Mouse (Mus musculus) lung, embryonic 15.5 days (tissue): Measurements from ENCODE around the gene Zbtb20. TPM values are rescaled to one million over a fixed set of nuclear protein-coding genes. Genes with fewer than 3 reads are reported as not detected.

Experiments
- ATAC-seq: fragments of 200-750 bp; cut with Nextera tagmentation; 2 replicates; pipeline ENCODE4 v1.8.0; 2017; ENCODE audit warnings: moderate number of reproducible peaks, borderline replicate concordance; ENCODE audit not compliant: low FRiP score, low TSS enrichment; ENCODE audit errors: extremely low read depth
- H3K27ac ChIP-seq: fragments of 300-500 bp; sonication (generic); 2 replicates; pipeline ENCODE4 v1.5.1; 2015; ENCODE audit warnings: moderate library complexity, mild to moderate bottlenecking, inconsistent platforms
- H3K27me3 ChIP-seq: fragments of 300-500 bp; sonication (generic); 2 replicates; pipeline ENCODE4 v1.6.1; 2015; ENCODE audit warnings: inconsistent platforms
- H3K36me3 ChIP-seq: fragments of 300-500 bp; sonication (generic); 2 replicates; pipeline ENCODE4 v1.6.1; 2015; ENCODE audit warnings: inconsistent platforms
- H3K4me1 ChIP-seq: fragments of 300-500 bp; sonication (generic); 2 replicates; pipeline ENCODE4 v1.6.1; 2015; ENCODE audit warnings: inconsistent platforms
- H3K4me2 ChIP-seq: fragments of 300-500 bp; sonication (generic); 2 replicates; pipeline ENCODE4 v1.6.1; 2015; ENCODE audit warnings: inconsistent platforms, mild to moderate bottlenecking, moderate library complexity
- H3K4me3 ChIP-seq: fragments of 300-500 bp; sonication (generic); 2 replicates; pipeline ENCODE4 v1.5.1; 2015; ENCODE audit warnings: mild to moderate bottlenecking, inconsistent platforms
- H3K9ac ChIP-seq: fragments of 300-500 bp; sonication (generic); 2 replicates; pipeline ENCODE4 v1.6.1; 2015; ENCODE audit warnings: inconsistent platforms
- H3K9me3 ChIP-seq: fragments of 300-500 bp; sonication (generic); 2 replicates; pipeline ENCODE4 v1.6.1; 2016; ENCODE audit warnings: inconsistent platforms
- WGBS: fragments of 180-500 bp; shearing (Covaris S2); methylation state at CpG from one replicate; pipeline ENCODE4 v1.1.7; 2015; 5-methylcytosine and 5-hydroxymethylcytosine counted together
- polyA plus RNA-seq: library from polyadenylated mRNA; unstranded; fragments of >200 nt; fragmentation: Nextera tagmentation; extraction: Ambion mirVana; gene quantifications from 2 replicates; pipeline ENCODE4 v1.2.1, GENCODE M21; 2015

Zbtb20 gene
- 17.9 and 22.1 TPM in 2 replicates for polyA plus RNA-seq

DNA sequence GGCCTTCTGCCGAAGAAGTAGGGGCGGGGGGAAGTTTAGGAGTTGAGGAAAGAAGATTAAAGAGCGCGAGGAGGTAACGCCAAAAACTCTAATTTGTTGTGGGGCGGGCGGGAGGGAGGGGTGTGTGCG lies at the start of gene Zbtb20:
Gene Zbtb20 (plus strand): TSS at position 30 of the 129 bp plus-strand sequence.
- Histone ChIP-seq H3K4me2 (peak within 1 kb of the TSS; percentile 69), H3K9ac (peak within 1 kb of the TSS; percentile 65), H3K27ac (peak within 1 kb of the TSS; percentile 99), H3K4me3 (peak within 1 kb of the TSS; percentile 72), H3K36me3 (no peaks in the 10 kb centered on the region), H3K9me3 (no peaks in the 10 kb centered on the region), H3K27me3 (no peaks in the 10 kb centered on the region), H3K4me1 (no peaks in the 10 kb centered on the region)
- 0% methylated on average over 8 of the region's 8 CpGs for WGBS
- ATAC-seq = no peak

DNA sequence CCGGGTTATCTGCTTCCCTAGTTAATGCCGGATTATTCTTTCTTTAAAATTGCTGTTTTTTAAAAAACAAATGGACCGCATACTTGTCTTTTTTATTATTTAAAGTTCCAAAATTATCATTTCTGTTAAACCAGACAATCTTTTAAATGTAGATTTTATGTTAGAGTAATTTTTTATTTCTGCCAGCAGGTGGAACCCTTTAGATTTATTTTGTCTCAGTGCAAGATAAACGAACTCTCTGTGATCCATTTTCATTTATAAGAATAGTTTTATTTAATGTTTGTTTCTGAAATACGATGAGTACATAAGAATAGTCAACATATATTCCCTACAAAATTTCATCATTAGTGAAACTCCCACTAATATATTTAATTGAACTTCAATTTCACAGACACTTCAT lies 39.7 kb upstream of the Zbtb20 start:
- no peaks in the 10 kb centered on the region for H3K4me1 ChIP-seq
- no peak for ATAC-seq
- H3K4me3 ChIP-seq = no peak overlapping the region
- WGBS = 57% methylated on average over 5 of the region's 5 CpGs
- no peaks in the 10 kb centered on the region for H3K27me3 ChIP-seq
- H3K27ac ChIP-seq = no peak overlapping the region
- no peak overlapping the region for H3K4me2 ChIP-seq
- H3K36me3 ChIP-seq = no peaks in the 10 kb centered on the region
- no peak overlapping the region for H3K9ac ChIP-seq
- no peaks in the 10 kb centered on the region for H3K9me3 ChIP-seq

DNA sequence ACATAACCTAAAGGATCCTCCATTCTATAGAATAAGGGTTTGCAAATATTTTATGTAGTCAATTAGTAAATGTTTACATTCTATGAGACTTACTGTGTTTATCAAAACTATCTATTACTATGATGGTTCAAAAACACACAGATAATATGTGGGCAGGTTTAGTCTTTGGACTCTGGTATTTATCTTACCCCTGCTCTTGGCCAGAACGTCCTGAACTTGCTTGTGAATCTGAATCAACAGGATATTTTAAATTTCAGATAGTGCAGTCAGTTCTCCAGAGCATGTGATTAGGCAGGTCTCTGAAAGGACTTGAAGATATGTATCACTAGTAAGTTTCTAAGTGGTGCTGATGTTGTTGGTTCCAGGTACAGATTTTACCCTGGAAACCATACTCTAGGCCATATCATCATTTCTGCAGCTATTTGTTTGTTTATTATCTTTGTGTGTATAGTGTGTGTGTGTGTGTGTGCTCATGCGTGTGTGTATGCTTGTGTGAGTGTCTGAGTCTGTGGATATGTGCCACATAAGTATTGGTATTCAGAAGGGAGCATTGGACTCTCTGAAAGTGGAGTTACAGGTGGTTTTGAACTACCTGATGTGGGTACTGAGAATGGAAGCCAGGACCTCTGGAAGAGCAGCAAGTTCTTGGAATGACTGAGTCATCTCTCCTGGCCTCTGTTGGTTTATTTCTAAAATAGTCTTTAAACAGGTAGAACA lies 39.1 kb upstream of the Zbtb20 start:
- H3K36me3 ChIP-seq = no peaks in the 10 kb centered on the region
- H3K27me3 ChIP-seq = no peaks in the 10 kb centered on the region
- H3K4me1 ChIP-seq = no peaks in the 10 kb centered on the region
- 52% methylated on average over 2 of the region's 2 CpGs for WGBS
- H3K27ac ChIP-seq = no peak overlapping the region
- H3K4me3 ChIP-seq = no peak overlapping the region
- no peak overlapping the region for H3K9ac ChIP-seq
- ATAC-seq = no peak
- H3K4me2 ChIP-seq = no peak overlapping the region
- no peaks in the 10 kb centered on the region for H3K9me3 ChIP-seq

DNA sequence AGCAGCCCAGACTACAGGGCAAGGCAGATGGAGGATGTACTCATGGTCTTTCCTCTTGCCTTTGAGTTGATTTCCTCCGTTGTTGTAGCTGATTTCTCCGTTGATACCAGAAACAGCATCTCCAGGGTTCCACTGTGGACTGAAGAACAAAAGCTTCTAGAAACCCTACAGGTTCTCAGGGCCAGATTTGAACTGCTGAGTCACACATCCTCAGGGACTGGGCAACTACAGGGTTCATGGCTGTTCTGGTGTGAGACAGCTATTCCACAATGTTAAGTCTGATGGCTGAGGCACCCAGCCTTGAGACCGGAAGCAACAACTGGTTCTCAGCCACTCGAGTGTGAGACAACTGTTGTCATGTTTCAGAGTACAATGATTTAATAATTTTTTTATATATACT lies 37.5 kb upstream of the Zbtb20 start:
- Histone ChIP-seq H3K4me1 (no peaks in the 10 kb centered on the region), H3K4me2 (no peak overlapping the region), H3K4me3 (no peak overlapping the region), H3K9ac (no peak overlapping the region), H3K9me3 (no peaks in the 10 kb centered on the region), H3K27ac (no peak overlapping the region), H3K36me3 (no peaks in the 10 kb centered on the region), H3K27me3 (no peaks in the 10 kb centered on the region)
- no peak for ATAC-seq
- 82% methylated on average over 4 of the region's 4 CpGs for WGBS

DNA sequence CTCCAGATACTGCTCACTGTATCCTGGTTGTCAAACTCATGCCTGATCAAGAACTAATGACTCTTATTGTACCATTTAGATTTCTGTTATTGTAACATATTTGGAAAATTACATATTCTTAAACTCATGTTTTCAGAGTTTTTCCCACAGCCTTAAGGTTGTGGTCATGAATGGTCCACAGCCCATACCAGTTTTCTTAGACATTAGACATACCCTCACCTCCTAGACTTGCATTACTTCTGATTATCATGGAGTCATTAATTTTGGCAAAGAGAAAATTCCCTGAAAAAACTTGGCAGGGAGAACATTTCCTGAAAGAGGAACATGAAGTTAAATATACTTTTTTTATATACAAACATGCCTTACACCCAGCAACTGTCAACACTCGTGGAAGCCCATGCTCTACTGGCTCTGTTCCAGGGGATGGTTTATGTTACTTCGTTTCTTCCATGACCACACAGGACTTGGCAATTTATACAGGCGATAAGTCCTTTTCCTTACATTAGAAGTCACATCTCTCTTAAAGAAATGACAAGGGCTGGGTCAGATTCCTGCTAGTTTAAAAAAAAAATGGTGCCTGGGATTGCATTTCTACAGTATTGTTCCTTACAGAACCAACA lies 18.0 kb upstream of the Zbtb20 start:
- Histone ChIP-seq H3K4me1 (no peaks in the 10 kb centered on the region), H3K9me3 (no peaks in the 10 kb centered on the region), H3K36me3 (no peaks in the 10 kb centered on the region), H3K9ac (no peak overlapping the region), H3K27ac (peak overlapping the region; percentile 0; the same call in 1 of the 2 replicates), H3K4me2 (no peak overlapping the region), H3K27me3 (no peaks in the 10 kb centered on the region), H3K4me3 (no peak overlapping the region)
- ATAC-seq = peak; percentile 87; the same call in 1 of the 2 replicates
- 26% methylated on average over 3 of the region's 3 CpGs for WGBS

DNA sequence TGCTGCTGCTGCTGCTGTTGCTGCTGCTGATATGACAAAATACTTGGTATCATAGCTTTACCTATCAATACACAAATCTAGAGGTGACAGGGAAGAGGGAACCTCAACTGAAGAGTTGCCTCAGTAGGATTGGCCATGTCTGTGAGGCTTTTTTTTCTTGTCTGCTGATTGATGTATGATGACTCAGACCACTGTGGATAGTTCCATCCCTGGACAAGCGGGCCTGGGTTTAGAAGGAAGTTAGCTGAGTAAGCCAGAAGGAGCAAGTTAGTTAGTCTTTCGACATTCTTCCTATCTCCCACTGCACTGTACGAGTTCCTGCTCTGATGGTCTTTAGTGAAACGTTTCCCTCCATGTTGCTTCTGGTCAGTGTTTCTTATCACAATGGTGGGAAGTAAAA lies 16.4 kb upstream of the Zbtb20 start:
- H3K4me1 ChIP-seq = no peaks in the 10 kb centered on the region
- no peak overlapping the region for H3K4me2 ChIP-seq
- H3K27me3 ChIP-seq = no peaks in the 10 kb centered on the region
- ATAC-seq = no peak
- no peaks in the 10 kb centered on the region for H3K9me3 ChIP-seq
- no peak overlapping the region for H3K9ac ChIP-seq
- H3K4me3 ChIP-seq = no peak overlapping the region
- no peak overlapping the region for H3K27ac ChIP-seq
- 86% methylated on average over 4 of the region's 4 CpGs for WGBS
- H3K36me3 ChIP-seq = no peaks in the 10 kb centered on the region

DNA sequence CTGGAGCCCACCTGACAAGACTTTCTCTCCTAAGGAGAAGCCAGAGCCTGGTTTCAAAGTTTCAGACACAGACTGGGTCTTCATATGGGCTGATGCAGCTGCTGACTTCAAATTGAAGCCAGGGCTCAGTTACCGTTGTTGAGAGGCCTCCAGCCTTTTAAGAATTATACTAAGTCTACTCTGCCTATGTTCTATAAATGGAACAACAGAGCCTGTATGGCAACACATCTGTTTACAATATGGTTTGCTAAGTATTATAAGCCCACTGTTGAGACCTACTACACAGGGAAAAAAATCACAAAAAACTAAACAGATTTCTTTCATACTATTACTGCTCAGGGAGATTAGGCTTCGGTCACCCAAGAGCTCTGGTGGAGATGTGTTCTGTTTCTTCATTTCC lies 12.4 kb upstream of the Zbtb20 start:
- no peaks in the 10 kb centered on the region for H3K27me3 ChIP-seq
- WGBS = 75% methylated on average over 2 of the region's 2 CpGs
- H3K9me3 ChIP-seq = no peaks in the 10 kb centered on the region
- H3K27ac ChIP-seq = no peak overlapping the region
- no peak for ATAC-seq
- H3K4me3 ChIP-seq = no peak overlapping the region
- H3K9ac ChIP-seq = no peak overlapping the region
- H3K36me3 ChIP-seq = no peaks in the 10 kb centered on the region
- no peak overlapping the region for H3K4me2 ChIP-seq
- no peaks in the 10 kb centered on the region for H3K4me1 ChIP-seq

DNA sequence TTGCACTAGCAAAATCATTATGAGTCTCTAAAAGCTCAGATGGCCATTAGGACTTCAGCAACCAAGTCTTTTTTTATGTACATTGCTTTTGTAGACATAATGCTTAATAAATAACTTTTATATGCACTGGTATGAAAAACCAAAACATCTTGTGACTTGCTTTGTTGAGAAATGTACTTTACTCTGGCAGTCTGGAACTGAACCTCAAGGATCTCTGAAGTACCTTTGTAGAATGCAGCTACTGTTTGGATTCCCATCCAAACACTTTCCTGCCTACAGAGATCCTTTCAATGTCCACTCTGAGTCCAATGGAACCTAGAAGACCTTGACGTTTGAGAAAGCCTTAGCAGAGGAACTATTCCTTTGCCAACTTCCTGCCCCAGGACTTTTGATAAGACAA lies 9.6 kb upstream of the Zbtb20 start:
- WGBS = 44% methylated on average over 1 of the region's 1 CpGs
- Histone ChIP-seq H3K4me3 (no peak overlapping the region), H3K36me3 (no peaks in the 10 kb centered on the region), H3K27ac (no peak overlapping the region), H3K27me3 (no peaks in the 10 kb centered on the region), H3K4me2 (no peak overlapping the region), H3K9ac (no peak overlapping the region), H3K9me3 (no peaks in the 10 kb centered on the region), H3K4me1 (no peaks in the 10 kb centered on the region)
- no peak for ATAC-seq

DNA sequence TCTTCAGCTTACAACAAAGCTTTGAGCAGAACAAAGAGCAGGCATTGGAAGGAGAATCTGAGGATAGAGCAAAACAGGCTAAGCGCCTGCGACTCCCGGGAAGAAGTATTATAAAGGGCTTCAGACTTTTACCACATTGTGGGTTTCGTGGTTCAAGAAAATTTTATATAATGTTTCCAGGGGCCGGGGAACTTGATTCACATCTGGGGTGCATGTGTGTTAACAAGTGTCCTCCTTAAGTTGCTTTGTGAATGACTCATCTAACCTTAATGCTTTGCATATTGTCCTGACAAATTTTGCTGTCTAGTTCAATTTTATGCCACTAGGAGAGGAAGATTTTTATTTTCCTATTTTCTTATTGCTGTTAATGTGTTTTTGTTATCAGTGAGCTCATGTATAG lies 3.6 kb upstream of the Zbtb20 start:
- 88% methylated on average over 5 of the region's 5 CpGs for WGBS
- no peak for ATAC-seq
- no peaks in the 10 kb centered on the region for H3K4me1 ChIP-seq
- H3K27ac ChIP-seq = no peak overlapping the region
- no peaks in the 10 kb centered on the region for H3K9me3 ChIP-seq
- no peaks in the 10 kb centered on the region for H3K27me3 ChIP-seq
- no peaks in the 10 kb centered on the region for H3K36me3 ChIP-seq
- H3K4me2 ChIP-seq = no peak overlapping the region
- no peak overlapping the region for H3K4me3 ChIP-seq
- no peak overlapping the region for H3K9ac ChIP-seq

DNA sequence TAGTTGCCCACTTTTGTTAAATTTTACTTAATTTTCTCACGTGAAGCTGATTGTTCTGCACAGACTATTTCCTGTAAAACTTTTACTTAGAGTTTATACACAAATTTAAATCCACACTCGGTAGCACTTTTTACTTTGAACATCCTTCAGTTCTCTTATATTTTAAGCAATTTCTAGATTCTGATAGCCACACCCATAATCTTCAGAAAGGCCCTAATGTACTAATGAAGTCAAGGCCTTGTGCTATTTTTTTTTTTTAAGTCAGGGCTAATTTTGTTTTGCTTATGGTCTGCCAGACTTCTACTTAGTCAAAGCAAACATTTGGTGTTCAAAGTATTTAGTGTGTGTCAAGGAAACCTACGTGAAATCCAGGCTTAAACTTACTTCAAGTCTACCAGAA lies 1.7 kb upstream of the Zbtb20 start:
- H3K27ac ChIP-seq = peak overlapping the region; percentile 71
- no peak for ATAC-seq
- H3K4me3 ChIP-seq = no peak overlapping the region
- H3K4me1 ChIP-seq = no peaks in the 10 kb centered on the region
- WGBS = 44% methylated on average over 3 of the region's 3 CpGs
- H3K36me3 ChIP-seq = no peaks in the 10 kb centered on the region
- no peak overlapping the region for H3K4me2 ChIP-seq
- H3K27me3 ChIP-seq = no peaks in the 10 kb centered on the region
- no peaks in the 10 kb centered on the region for H3K9me3 ChIP-seq
- H3K9ac ChIP-seq = no peak overlapping the region

DNA sequence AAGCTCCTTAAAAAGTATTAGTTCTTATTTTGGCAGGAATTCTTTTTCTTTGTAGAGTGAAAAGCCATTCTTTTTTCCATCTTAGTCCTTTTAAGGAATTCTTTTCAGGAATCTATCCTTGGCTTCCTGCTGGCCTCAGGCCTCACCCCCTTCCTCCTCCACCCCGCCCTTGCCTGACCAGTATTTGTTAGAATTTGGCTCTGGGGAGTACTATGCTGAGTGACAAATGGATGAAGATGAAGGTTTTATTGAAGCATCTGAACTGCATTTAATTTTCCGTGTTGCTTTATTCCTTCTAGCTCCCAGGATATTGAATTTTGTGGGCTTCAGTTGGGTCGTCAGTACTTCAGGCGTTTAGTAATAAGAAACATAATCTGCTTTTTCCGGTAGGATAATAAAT lies 1.2 kb upstream of the Zbtb20 start:
- Histone ChIP-seq H3K4me3 (peak overlapping the region; percentile 54), H3K27ac (peak overlapping the region; percentile 94), H3K4me2 (peak overlapping the region; percentile 56), H3K9me3 (no peaks in the 10 kb centered on the region), H3K27me3 (no peaks in the 10 kb centered on the region), H3K4me1 (no peaks in the 10 kb centered on the region), H3K9ac (peak overlapping the region; percentile 47), H3K36me3 (no peaks in the 10 kb centered on the region)
- no peak for ATAC-seq
- WGBS = under 1% methylated on average over 5 of the region's 5 CpGs

DNA sequence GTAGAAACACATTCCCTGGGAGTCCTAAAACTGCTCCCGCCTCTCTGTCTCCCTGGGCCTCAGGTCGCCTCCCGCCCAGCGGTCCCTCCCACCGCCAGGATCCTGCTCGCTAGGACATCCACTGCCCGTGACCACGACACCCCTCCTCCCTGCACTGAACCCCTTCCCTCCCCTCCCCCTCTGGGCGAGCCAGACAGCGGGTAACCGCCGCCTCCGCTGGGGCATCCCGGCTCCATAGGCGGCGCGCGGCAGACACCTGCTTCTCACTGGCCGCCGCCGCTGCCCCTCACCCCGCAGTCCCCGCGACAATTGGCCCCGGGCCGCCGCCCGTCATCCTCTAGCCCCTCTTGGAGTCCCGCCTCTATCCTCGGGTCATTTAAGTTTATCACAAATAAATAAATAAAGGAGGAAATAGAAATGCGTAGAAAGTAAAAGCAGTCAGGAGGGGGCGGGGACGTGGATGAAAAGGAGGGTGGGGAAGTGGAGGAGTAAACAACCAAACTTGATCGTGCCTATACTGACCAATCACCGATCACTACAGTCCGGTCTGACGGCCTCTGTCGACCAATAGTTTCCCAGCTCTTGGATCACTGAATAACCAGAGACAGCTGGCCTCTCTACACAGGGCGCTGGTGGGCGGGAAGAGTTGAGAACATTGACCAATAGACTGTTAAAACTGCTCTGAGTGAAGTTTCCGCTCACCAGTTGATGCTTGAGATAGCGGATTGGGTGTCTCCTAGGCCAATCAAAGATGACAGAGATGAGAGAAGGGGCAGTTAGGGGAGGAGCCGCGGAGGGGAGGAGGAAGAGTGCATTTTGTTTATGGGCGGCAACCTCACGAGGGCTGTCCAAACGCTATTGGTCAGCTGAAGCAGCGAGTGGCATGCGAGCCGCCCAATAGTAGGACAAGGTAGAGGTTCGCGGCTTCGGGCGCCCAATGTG lies 500 bp upstream of the Zbtb20 start:
- Histone ChIP-seq H3K4me2 (peak overlapping the region; percentile 56), H3K27ac (peak overlapping the region; percentile 99), H3K9me3 (no peaks in the 10 kb centered on the region), H3K4me3 (peak overlapping the region; percentile 72), H3K27me3 (no peaks in the 10 kb centered on the region), H3K4me1 (no peaks in the 10 kb centered on the region), H3K36me3 (no peaks in the 10 kb centered on the region), H3K9ac (peak overlapping the region; percentile 47)
- 1% methylated on average over 54 of the region's 54 CpGs for WGBS
- peak; percentile 95 for ATAC-seq
